Comparison of ENCODE assay signal across 13 mouse cellular contexts in the genomic region with DNA sequence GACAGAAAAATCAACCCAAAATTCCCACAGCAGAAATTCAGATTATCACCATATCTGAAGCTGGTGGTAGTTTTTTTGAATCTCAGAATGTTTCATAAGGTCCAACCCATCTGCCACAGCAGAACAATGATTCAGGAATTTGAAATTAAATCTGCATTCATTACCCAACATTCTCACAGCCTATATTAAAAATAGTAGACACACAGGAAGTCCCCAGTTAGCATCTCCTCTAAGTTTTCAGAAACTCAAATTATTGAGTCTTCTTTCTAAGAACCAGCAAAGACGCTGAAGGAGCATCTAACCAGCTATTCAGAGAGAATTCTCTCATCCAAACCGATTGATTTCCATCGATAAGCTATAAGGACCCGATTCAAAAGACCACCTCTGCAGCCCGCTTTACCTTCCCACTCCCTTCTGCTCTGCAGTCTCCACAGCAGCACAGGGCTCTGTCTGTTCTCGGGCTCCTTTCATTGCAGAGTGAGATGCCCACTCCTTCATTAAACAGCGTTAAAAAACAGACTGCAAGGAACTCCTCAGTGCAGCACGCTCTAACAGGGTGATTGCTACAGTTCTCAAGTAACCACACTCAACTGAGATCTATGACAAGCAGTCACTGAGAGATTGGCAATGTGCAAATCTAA. TPM values are rescaled to one million over a fixed set of nuclear protein-coding genes. Genes with fewer than 3 reads are reported as not detected.
DNase-seq lines count a peak whose midpoint lies in the region; ATAC-seq and TF ChIP-seq lines count a peak whose summit lies in the region.
"Had no signal": no experiment of that assay in that cellular context is flagged by ENCODE, and none has a peak within 500 bp of the region (broad histone marks: within the 10 kb centered on the region; RNA-seq: fewer than 3 reads in every experiment).

No protein-coding gene starts in this region.

- peak overlapping the region; percentile 26 for H3K4me3 ChIP-seq in gastrocnemius, adult 2 months
- H3K4me3 ChIP-seq in hindbrain, embryonic 16.5 days (ENCODE audit: low read length), result peak overlapping the region; percentile 69
- H3K4me3 ChIP-seq: heart, embryonic 12.5 days; liver, embryonic 12.5 days had no signal

- intact Hi-C loops in gastrocnemius, adult 2 months (cut with DNase I), result no loop called here
- intact Hi-C loops in gastrocnemius, postnatal 36 days (cut with DNase I), result no loop called here

- WGBS in hindbrain, embryonic 16.5 days, result 52% methylated on average over 8 of the region's 8 CpGs

- H3K4me1 ChIP-seq in hindbrain, embryonic 16.5 days (ENCODE audit: control insufficient read depth, insufficient read depth, low read depth, low read length), result no peaks in the 10 kb centered on the region
- H3K4me1 ChIP-seq: liver, embryonic 12.5 days had no signal

- peak overlapping the region; percentile 57 for H3K9ac ChIP-seq in hindbrain, embryonic 16.5 days (ENCODE audit: low read depth, low read length)
- H3K9ac ChIP-seq: heart, embryonic 12.5 days; liver, embryonic 12.5 days had no signal

- no peaks in the 10 kb centered on the region for H3K36me3 ChIP-seq in hindbrain, embryonic 16.5 days (ENCODE audit: control insufficient read depth, insufficient read depth, low read length)
- H3K36me3 ChIP-seq: heart, embryonic 12.5 days; liver, embryonic 12.5 days had no signal

- no peak overlapping the region for H3K27ac ChIP-seq in gastrocnemius, adult 2 months
- peak overlapping the region; percentile 96 for H3K27ac ChIP-seq in hindbrain, embryonic 16.5 days (ENCODE audit: low read depth, low read length)
- H3K27ac ChIP-seq: liver, embryonic 12.5 days had no signal

- DNase-seq in gastrocnemius, adult 2 months, result no peak
- DNase-seq in gastrocnemius, postnatal 36 days, result no peak
- peak; percentile 42 for DNase-seq in right cerebral cortex, adult 18-20 months
- DNase-seq in right cerebral cortex, postnatal 25 days, result no peak
- DNase-seq in B cell, adult 2 months, result no peak
- DNase-seq in kidney, adult 18-20 months, result no peak
- DNase-seq: adrenal gland, postnatal 14 days; kidney, postnatal 36 days; lung, postnatal 10 days had no signal

- no peak for ATAC-seq in hindbrain, embryonic 16.5 days
- ATAC-seq: liver, embryonic 12.5 days had no signal

- H3K27me3 ChIP-seq in hindbrain, embryonic 16.5 days (replicated peaks; ENCODE audit: control insufficient read depth, insufficient read depth, low read length), result no peaks in the 10 kb centered on the region
- H3K27me3 ChIP-seq: CH12.LX had no signal

- TF ChIP-seq CTCF in gastrocnemius, adult 2 months (IDR thresholded peaks at IDR 0.05), result no peak

- H3K9me3 ChIP-seq in hindbrain, embryonic 16.5 days (ENCODE audit: control insufficient read depth, low read length), result no peaks in the 10 kb centered on the region
- H3K9me3 ChIP-seq: heart, embryonic 12.5 days; liver, embryonic 12.5 days had no signal

- H3K4me2 ChIP-seq in hindbrain, embryonic 16.5 days (ENCODE audit: low read length), result peak overlapping the region; percentile 83
- H3K4me2 ChIP-seq: heart, embryonic 12.5 days; liver, embryonic 12.5 days had no signal

RNA-seq across cellular contexts. Expression of a gene that starts 3.7 kb away (rescaled TPM):
- 10 to 100 TPM in 1 of 2 experiments, 1 to 10 TPM in 1; 9.5 to 25.4 TPM for total RNA-seq in gastrocnemius, adult 2 months (2021)
- 10 to 100 TPM; 11.6 to 24.5 TPM for total RNA-seq in gastrocnemius, postnatal 36 days (2021)
- 48.2 and 61.8 TPM in 2 replicates for polyA plus RNA-seq in hindbrain, embryonic 16.5 days (2015; fragmentation: Nextera tagmentation; extraction: Ambion mirVana)
- total RNA-seq: CH12.LX had no signal
